Mouse (Mus musculus): Measurements from ENCODE around the gene Fdxr.
A peak's percentile ranks its signal among the peaks of the same experiment; 100 is the strongest.

DNA sequence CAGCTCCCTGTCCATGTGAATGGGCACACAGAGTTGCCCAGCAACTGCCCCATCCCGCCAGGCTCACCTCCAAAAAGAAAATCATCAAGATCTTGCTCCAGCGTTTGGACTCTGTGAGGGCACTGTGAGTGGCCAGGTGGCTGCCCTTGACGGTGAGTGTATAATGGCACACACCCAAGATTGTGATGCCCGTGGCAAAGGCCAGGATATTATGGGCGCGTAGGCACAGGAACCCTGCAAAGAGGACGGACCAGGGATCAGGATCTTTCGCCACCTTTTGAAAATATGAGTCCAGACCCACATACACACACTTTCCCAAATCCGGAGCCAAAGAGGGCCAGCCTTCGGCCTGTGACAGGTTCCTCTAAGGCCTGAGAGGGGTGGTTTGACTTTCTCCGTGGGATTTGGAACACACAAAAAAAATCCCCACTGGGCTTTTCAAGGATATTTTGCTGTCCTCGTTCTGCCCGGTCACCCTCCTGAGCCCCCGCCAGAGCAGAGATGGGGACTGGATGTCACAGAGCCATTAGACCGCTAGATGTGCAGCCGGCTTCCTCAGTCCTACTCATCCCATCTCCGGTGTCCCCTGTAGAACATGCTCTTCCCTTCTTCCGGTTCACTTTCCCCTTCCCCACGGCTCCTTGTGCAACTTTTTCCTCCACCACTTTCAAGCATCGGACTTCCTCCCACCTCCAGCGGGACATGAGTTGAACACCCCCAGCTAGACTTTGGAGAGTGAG is 19.8 kb upstream of the Fdxr start:
- TF ChIP-seq CTCF (IDR thresholded peaks at IDR 0.05; ENCODE audit: low read depth, low read length) (no peak), POLR2A (IDR thresholded peaks at IDR 0.05; ENCODE audit: extremely low read depth, insufficient read depth, low read length) (peak; percentile 30; the same call in 1 of the 2 replicates)

Measured in liver, adult 2 months (tissue).